Mouse (Mus musculus): ENCODE measurements around the gene Map1s. TPM values are rescaled to one million over a fixed set of nuclear protein-coding genes. Genes with fewer than 3 reads are reported as not detected.
A peak's percentile ranks its signal among the peaks of the same experiment; 100 is the strongest.

The Map1s gene
- total RNA-seq, 2 experiments from 2014 or later: 97.0 to 98.1 TPM

DNA sequence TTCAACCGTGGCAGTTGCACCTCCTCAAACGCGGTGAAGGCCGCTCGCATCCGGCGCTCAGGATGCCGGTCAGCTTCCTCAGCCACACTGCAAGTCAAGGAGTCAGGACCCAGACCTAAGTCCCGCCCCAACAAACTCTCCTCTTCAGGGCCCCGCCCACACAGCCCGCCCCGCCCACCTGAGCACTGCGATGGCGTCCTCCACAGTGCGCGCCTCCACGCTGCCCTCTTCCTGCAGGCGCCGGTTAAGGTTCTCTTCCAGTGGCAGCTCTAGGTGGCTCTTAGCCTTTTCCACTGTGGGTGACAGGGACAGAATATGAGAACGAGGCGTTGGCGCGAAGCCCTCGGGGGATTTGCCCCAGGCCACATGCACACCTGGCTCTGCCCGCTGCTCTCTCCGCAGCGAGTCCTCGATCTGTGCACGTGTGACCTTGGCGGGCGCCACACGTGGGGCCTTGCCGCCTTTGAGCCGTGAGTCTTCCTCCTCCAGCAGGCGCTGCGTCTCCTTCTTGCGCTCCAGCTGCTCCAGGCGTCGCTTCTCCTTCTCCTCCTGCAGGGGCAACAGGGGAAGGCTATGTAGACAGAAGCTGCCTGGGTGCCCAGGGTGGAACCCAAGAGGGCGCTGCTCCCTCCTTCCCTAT is 37.1 kb upstream of the Map1s start:
- H3K27ac ChIP-seq: no peak overlapping the region
- TF ChIP-seq CTCF (conservative IDR thresholded peaks at IDR 0.05): no peak
- H3K4me3 ChIP-seq: no peak overlapping the region
- no peak for DNase-seq (ENCODE audit: low spot score in 2 of 2)

DNA sequence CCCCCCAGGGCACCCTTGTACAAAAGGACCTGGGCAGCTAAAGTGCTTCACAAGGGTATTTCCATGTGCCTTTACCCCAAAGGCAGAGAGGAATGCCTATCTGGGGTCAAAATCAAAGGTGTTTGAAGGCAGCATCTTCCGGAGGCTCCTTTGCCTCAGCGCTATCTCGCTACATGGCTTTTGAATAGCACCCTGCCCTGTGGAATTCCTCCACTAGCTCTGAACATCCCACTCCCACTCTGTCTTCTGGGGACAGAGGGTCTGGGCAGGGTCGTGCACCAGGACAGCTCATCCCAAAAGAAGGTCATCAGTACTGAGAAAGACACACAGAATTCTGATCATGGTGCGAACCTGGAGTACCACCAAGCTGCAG is 36.5 kb upstream of the Map1s start:
- H3K27ac ChIP-seq: no peak overlapping the region
- H3K4me3 ChIP-seq: no peak overlapping the region

DNA sequence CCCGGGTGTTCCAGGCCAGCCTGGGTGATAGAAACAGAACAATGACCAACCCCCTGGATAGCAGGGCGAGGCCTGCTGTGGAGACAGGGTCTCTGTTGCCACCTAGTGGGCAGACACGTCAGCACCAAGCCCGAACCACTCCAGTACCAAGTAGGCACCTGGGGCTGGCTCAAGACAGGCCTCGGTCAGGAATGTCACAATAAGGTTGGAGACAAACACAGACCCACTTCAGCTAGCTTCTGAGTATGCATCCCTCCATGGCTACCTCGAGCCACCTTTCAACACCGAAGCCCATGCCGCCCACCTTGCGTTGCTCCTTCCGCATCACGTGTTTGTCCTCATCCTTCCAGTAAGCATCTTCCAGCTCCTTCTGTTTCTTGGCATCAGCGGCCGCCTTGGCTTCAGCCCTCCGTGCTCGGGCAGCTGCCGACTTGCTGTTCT is 36.1 kb upstream of the Map1s start:
- peak; percentile 95 for TF ChIP-seq CTCF (conservative IDR thresholded peaks at IDR 0.05)
- H3K4me3 ChIP-seq: no peak overlapping the region
- H3K27ac ChIP-seq: peak overlapping the region; percentile 28; the same call in 1 of the 2 replicates
- peak; percentile 63 to 73 for DNase-seq (ENCODE audit: low spot score in 2 of 2)

More for the DNA sequence above, 36.5 kb upstream of the Map1s start:
- DNase-seq (ENCODE audit: low spot score in 2 of 2): no peak
- TF ChIP-seq CTCF (conservative IDR thresholded peaks at IDR 0.05): no peak

DNA sequence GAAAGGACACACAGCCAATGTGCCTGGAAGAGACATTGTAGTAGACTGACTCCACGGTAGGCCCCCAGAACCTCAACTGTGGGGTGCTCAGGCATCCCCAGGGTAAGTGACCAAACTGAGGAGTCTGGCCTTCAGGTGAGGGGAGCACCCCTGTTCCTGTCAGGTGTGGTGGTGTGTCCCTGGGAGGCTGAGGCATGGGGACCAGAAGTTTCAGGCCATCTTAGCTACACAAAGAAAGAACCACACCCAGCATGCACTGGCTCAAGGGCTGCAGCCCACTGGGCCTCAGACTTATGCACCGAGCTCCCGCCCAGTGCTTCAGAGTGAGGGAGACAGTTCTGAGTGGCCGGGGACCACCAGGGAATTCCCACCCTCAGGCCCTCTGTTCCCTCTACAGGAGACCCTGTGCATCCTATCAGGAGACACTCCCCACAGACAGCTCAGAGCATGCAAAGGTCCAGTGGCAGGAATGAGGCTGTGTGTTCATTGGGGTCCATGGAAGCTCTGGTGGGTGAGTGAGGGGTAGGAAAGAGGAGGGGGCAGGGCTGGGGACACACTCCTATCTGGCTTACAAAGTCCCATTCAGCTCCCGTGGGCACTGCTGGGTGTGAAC is 34.4 kb upstream of the Map1s start:
- Histone ChIP-seq H3K27ac (no peak overlapping the region), H3K4me3 (no peak overlapping the region)
- DNase-seq (ENCODE audit: low spot score in 2 of 2): no peak
- TF ChIP-seq CTCF (conservative IDR thresholded peaks at IDR 0.05): no peak

DNA sequence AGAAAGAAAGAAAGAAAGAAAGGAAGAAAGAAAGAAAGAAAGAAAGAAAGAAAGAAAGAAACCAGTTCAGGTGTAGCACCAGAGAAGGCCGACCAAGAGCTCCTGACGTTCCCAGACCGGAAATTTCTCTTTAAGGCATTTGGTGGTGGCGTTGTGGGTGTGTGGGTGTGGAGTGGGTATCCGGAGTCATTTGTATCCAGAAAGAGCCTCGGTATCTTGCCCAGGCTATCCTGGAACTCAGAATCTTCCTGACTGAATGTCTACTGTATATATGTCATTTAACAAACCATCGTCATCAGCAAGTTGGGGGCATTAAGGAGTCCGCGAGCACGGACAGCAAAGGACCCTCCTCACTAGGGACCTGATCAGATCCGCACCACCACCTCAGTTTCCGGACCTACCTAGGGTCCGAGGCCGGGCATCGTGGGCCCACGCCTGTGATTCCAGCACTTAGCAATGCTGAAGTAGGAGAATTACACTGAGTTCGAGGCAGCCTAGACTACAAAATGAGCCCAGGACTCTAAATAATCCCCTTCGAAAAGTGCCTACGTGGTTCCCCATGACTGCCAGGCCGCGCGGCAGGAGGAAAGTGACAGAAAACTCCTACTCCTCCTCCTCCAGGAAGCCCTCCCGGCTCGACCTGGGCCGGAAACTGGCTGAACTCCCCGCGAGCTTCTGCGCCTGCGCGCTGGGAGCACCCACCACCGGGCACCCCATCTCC is 32.9 kb upstream of the Map1s start:
- H3K27ac ChIP-seq: peak overlapping the region; percentile 96
- TF ChIP-seq CTCF (conservative IDR thresholded peaks at IDR 0.05): no peak
- DNase-seq (ENCODE audit: low spot score in 2 of 2): no peak
- H3K4me3 ChIP-seq: peak overlapping the region; percentile 71

DNA sequence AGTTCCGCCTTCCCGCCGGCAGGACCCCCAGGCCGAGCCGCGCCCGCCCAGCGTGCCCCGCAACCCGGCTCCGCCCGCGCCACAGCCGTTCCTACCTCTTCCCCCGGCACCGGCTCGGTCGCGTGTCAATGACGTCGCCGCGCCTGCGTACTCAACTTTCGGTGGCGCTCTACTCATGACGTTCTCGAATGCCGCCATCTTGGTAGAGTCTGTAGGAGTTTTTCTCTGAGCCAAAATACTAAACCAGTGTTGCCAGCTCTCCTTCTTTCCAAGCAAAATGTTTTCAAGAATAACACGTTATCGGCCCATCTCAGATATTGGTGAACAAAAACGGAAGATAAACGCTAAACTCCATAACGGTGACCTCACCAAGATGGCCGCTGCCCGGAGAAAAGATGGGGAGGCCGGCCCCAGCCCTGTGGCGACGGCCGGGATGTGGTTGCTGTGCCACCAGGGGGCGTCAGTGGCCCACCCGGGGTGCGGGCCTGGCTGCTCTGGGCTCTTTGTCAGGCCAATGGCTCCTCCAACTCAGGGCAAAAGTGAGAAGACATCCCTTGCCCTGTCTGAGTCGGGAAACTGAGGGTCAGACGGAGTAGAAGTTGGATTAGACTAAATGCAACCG is 32.3 kb upstream of the Map1s start, which contains the start of gene Ccdc124:
Ccdc124 (minus strand) TSS at position 572 of the 622 bp plus-strand sequence.
- peak within 1 kb of the TSS; percentile 71 for H3K4me3 ChIP-seq
- peak; percentile 99 for TF ChIP-seq CTCF (conservative IDR thresholded peaks at IDR 0.05)
- peak; percentile 93 to 97 for DNase-seq (ENCODE audit: low spot score in 2 of 2)
- peak within 1 kb of the TSS; percentile 96 for H3K27ac ChIP-seq

DNA sequence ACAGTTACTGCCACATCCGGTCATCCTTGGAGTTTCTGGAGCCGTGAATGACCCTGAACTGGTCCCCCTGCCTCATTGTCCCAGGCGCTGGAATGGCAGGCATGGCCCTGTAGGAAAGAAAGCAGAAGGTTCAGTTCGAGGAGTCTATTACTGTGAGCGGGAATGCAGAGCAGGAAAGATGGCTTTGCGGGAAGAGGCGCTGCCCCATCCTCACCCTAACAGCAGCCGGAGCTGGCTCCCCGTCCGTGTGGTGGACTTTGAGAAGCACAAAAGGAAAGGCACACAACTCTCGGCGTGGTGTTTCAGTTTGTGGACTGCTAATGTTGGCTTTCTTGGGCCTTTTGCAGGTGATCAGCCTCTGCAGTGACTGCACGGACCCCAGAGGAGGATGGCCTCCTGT is 31.3 kb upstream of the Map1s start:
- no peak overlapping the region for H3K27ac ChIP-seq
- no peak for DNase-seq (ENCODE audit: low spot score in 2 of 2)
- TF ChIP-seq CTCF (conservative IDR thresholded peaks at IDR 0.05): no peak
- H3K4me3 ChIP-seq: no peak overlapping the region

DNA sequence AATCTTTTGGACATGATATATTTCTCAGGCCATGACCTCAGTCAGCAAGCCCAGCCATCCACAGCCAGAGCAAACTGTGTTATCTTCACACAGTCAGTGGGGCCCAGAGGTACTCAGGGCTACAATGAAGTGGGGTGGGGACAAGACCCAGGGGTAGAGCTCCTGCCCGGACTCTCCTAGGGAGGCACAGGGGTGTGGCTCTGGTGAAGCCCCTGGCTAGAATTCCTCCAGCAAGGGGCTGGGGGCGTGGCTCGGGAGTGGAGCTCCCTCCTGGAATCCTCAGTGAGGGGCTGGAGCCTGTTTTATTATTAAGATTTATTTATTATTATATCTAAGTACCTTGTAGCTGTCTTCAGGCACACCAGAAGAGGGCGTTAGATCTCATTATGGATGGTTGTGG is 29.4 kb upstream of the Map1s start:
- TF ChIP-seq CTCF (conservative IDR thresholded peaks at IDR 0.05): 0 out of 2 replicates have a peak, but pooled peaks have one; percentile 5
- Histone ChIP-seq H3K27ac (no peak overlapping the region), H3K4me3 (no peak overlapping the region)
- no peak for DNase-seq (ENCODE audit: low spot score in 2 of 2)

DNA sequence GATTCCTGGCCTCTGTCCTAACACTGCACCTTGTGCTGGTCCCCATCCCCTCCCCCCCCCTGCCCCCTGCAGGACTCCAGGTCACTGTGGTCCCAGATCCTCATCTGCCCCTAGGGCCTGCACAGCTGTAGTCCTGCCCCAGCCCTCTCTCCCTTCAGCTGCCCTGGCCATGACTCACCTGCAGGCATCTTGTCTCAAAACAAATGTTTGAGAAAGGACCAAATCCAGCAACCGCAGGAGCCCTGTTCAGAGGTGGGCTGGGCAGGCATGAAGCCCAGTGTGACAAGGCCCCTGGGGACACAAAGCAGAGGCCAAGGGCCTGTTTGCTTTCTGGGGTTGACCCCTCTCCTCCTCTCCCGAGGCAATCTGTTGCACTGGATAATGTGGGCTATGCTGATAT is 27.6 kb upstream of the Map1s start:
- DNase-seq (ENCODE audit: low spot score in 2 of 2): no peak
- no peak overlapping the region for H3K27ac ChIP-seq
- no peak overlapping the region for H3K4me3 ChIP-seq
- no peak for TF ChIP-seq CTCF (conservative IDR thresholded peaks at IDR 0.05)

DNA sequence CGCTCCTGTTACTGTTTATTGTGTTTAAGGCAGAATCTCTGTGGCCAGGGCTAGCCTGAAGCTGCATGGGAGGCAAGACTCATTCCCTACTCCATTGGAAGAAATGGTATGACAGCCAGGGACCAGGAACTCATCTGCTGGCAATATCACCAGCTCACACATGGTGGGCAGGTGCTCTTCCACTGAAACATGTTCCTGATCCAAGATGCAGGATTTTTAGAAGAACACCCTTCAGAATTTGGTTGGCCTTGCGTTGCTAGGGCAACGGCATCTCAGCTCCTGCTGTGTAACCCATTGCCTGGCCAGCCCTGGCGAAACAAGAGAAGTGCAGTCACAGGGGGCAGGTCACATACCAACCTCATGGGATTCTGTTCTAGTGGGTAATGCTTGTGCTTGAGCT is 26.2 kb upstream of the Map1s start:
- no peak for TF ChIP-seq CTCF (conservative IDR thresholded peaks at IDR 0.05)
- H3K4me3 ChIP-seq: no peak overlapping the region
- H3K27ac ChIP-seq: peak overlapping the region; percentile 77; the same call in 1 of the 2 replicates
- no peak for DNase-seq (ENCODE audit: low spot score in 2 of 2)

DNA sequence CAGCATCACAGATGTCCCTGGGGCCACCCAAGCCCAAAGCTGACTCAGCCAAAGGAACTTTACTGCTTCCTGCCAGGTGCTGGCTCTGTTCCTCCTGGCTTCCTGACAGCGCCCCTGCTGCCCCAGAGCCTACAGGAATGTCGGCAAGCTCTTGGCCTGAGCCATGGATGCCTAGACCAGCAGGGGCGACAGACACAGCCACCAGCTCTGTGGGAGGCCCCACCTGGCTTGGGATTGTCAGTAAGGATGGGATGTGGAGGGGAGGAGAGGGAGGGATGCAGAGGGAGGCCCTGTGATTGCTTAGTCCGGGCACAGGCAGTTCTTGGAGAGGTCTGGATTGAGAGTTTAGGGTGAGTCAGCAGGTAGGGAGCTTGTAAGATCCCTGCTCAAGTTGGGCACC is 25.6 kb upstream of the Map1s start:
- peak overlapping the region; percentile 77 for H3K27ac ChIP-seq
- no peak overlapping the region for H3K4me3 ChIP-seq
- DNase-seq (ENCODE audit: low spot score in 2 of 2): no peak

DNA sequence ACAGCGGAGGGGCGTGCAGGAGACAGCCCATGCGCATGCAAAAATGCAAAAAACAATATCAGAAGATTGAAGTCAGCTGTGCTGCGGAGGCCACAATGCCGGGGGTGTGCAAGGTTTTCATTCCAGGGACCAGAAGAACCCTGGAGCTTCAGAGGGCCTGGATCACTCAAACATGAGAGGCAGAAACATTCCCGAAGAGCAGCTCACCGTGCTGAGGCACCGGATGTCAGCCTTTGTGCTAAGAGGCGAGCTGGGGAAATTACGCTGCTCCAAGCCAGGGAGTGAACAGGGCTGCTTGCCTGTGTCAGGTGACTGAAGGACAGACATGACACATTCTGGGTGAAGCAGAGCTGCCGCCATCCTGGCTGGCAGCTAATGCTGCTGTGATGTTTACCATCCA is 25.2 kb upstream of the Map1s start:
- no peak for DNase-seq (ENCODE audit: low spot score in 2 of 2)
- Histone ChIP-seq H3K4me3 (no peak overlapping the region), H3K27ac (peak overlapping the region; percentile 77)
- no peak for TF ChIP-seq CTCF (conservative IDR thresholded peaks at IDR 0.05)

More for the DNA sequence above, 25.6 kb upstream of the Map1s start:
- TF ChIP-seq CTCF (conservative IDR thresholded peaks at IDR 0.05): peak; percentile 15; the same call in 1 of the 2 replicates

DNA sequence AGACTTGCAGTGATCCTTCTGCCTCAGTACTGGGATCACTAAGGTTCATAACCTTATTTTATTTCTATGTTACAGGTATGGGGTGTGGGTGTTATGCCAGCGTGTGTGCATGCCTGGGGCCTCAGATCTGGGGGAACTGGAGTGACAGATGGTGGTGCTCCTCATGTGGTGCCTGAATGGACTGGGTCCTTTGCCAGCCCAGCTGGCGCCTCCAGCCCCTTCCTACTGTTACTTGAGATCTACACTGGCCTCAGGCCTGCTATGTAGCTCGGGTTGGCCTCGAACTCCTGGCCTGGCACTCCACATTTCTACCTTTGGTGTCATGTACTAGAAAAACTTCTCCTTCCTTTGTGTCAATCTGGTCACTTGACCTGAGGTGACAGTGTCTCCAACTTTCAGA is 21.5 kb upstream of the Map1s start:
- no peak overlapping the region for H3K4me3 ChIP-seq
- no peak for DNase-seq (ENCODE audit: low spot score in 2 of 2)
- no peak overlapping the region for H3K27ac ChIP-seq
- no peak for TF ChIP-seq CTCF (conservative IDR thresholded peaks at IDR 0.05)
